Mouse (Mus musculus) C2C12 (cell line): ENCODE measurements around the gene Abhd6.

Experiments
- CTCF ChIP-seq: IDR thresholded peaks from one replicate; pipeline ENCODE4 v1.5.1; 2011; ENCODE audit not compliant: control insufficient read depth, insufficient read depth, insufficient read length
- MYOD1 ChIP-seq: IDR thresholded peaks from one replicate; pipeline ENCODE4 v1.6.1; 2011; ENCODE audit warnings: low read depth; ENCODE audit not compliant: control insufficient read depth, insufficient read length
- USF1 ChIP-seq: IDR thresholded peaks from one replicate; pipeline ENCODE4 v1.6.1; 2011; ENCODE audit warnings: low read depth, mild to moderate bottlenecking, control low read depth, moderate library complexity

- no peak for TF ChIP-seq MYOD1
- no peak for TF ChIP-seq CTCF
- no peak for TF ChIP-seq USF1
Observed at GRCm38 (mm10) chr14:8046839-8047238, 44.1 kb downstream of the Abhd6 start.
